Mouse (Mus musculus): ENCODE measurements around the gene 2010003K11Rik. TPM values are rescaled to one million over a fixed set of nuclear protein-coding genes. Genes with fewer than 3 reads are reported as not detected.

2010003K11Rik gene
- polyA plus RNA-seq, 1 experiment: not detected

GRCm38 (mm10) chr19:4536606-4537005 is 38.2 kb upstream of the 2010003K11Rik start:
- H3K27ac ChIP-seq (ENCODE audit: insufficient read depth, low read length): no peak overlapping the region
- 82% methylated on average over 3 of the region's 3 CpGs for WGBS
- H3K36me3 ChIP-seq (ENCODE audit: control insufficient read depth, insufficient read depth, low read length): no peaks in the 10 kb centered on the region
- H3K4me3 ChIP-seq (ENCODE audit: extremely low read depth, insufficient read depth, insufficient read length): no peak overlapping the region
- H3K27me3 ChIP-seq (ENCODE audit: control insufficient read depth, insufficient read depth, low read length): no peaks in the 10 kb centered on the region
- TF ChIP-seq CTCF (IDR thresholded peaks at IDR 0.05; ENCODE audit: extremely low read depth, insufficient read depth, insufficient read length, insufficient replicate concordance) (no peak), POLR2A (IDR thresholded peaks at IDR 0.05; ENCODE audit: low read depth, low read length) (no peak)
- DNase-seq (ENCODE audit: low read depth in 1 of 2, low spot score in 2 of 2): no peak
- no peaks in the 10 kb centered on the region for H3K4me1 ChIP-seq (ENCODE audit: control insufficient read depth, insufficient read depth, insufficient read length)

DNA sequence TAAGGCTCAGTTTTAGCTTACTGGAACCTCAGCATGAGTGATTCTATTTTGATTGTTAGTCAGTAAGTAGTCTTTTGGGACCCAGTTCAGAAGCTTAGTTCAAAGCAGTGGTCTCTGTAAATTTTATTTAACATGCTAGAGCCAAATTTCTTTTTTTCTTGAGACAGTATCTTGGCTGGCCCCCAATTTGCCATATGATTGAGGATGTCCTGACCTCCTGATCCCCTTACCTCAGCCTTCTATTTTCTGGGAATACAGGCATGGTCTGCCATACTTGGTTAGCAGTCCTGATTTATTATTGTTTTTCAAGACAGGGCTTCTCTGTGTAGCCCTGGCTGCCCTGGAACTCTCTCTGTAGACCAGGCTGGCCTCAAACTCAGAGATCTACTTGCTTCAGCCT is 37.5 kb upstream of the 2010003K11Rik start:
- H3K27ac ChIP-seq (ENCODE audit: insufficient read depth, low read length): no peak overlapping the region
- H3K36me3 ChIP-seq (ENCODE audit: control insufficient read depth, insufficient read depth, low read length): no peaks in the 10 kb centered on the region
- no peaks in the 10 kb centered on the region for H3K4me1 ChIP-seq (ENCODE audit: control insufficient read depth, insufficient read depth, insufficient read length)
- TF ChIP-seq CTCF (IDR thresholded peaks at IDR 0.05; ENCODE audit: extremely low read depth, insufficient read depth, insufficient read length, insufficient replicate concordance) (no peak), POLR2A (IDR thresholded peaks at IDR 0.05; ENCODE audit: low read depth, low read length) (no peak)
- H3K4me3 ChIP-seq (ENCODE audit: extremely low read depth, insufficient read depth, insufficient read length): no peak overlapping the region
- no peaks in the 10 kb centered on the region for H3K27me3 ChIP-seq (ENCODE audit: control insufficient read depth, insufficient read depth, low read length)
- no peak for DNase-seq (ENCODE audit: low read depth in 1 of 2, low spot score in 2 of 2)

DNA sequence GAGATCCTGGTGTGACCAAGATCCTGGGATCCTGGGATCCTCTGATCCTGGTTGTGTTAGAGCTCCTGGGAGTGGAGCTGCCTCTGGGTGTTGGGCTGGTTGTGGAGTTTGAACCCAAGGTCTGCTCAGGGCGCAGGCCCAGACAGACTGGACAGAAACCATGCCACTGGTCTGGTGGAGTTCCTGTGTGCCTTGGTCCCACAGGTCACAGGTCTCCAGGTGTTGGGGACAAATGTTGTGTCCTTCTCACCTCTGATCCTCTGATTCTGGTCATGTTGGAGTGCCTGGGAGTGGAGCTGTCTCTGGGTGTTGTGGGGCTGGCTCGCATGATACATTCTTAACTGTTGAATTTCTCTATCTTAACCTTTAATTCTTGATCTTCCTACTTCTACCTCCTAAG is 36.3 kb upstream of the 2010003K11Rik start:
- Histone ChIP-seq H3K36me3 (ENCODE audit: control insufficient read depth, insufficient read depth, low read length) (no peaks in the 10 kb centered on the region), H3K27ac (ENCODE audit: insufficient read depth, low read length) (no peak overlapping the region), H3K27me3 (ENCODE audit: control insufficient read depth, insufficient read depth, low read length) (no peaks in the 10 kb centered on the region), H3K4me1 (ENCODE audit: control insufficient read depth, insufficient read depth, insufficient read length) (no peaks in the 10 kb centered on the region), H3K4me3 (ENCODE audit: extremely low read depth, insufficient read depth, insufficient read length) (no peak overlapping the region)
- no peak for TF ChIP-seq CTCF (IDR thresholded peaks at IDR 0.05; ENCODE audit: extremely low read depth, insufficient read depth, insufficient read length, insufficient replicate concordance)
- no peak for TF ChIP-seq POLR2A (IDR thresholded peaks at IDR 0.05; ENCODE audit: low read depth, low read length)
- no peak for DNase-seq (ENCODE audit: low read depth in 1 of 2, low spot score in 2 of 2)
- WGBS: 94% methylated on average over 2 of the region's 2 CpGs

GRCm38 (mm10) chr19:4521426-4522050 is 23.2 kb upstream of the 2010003K11Rik start:
- no peak for DNase-seq (ENCODE audit: low read depth in 1 of 2, low spot score in 2 of 2)
- no peaks in the 10 kb centered on the region for H3K27me3 ChIP-seq (ENCODE audit: control insufficient read depth, insufficient read depth, low read length)
- TF ChIP-seq POLR2A (IDR thresholded peaks at IDR 0.05; ENCODE audit: low read depth, low read length): no peak
- no peak for TF ChIP-seq CTCF (IDR thresholded peaks at IDR 0.05; ENCODE audit: extremely low read depth, insufficient read depth, insufficient read length, insufficient replicate concordance)
- no peak overlapping the region for H3K27ac ChIP-seq (ENCODE audit: insufficient read depth, low read length)
- H3K36me3 ChIP-seq (ENCODE audit: control insufficient read depth, insufficient read depth, low read length): no peaks in the 10 kb centered on the region
- no peaks in the 10 kb centered on the region for H3K4me1 ChIP-seq (ENCODE audit: control insufficient read depth, insufficient read depth, insufficient read length)
- H3K4me3 ChIP-seq (ENCODE audit: extremely low read depth, insufficient read depth, insufficient read length): no peak overlapping the region
- WGBS: 87% methylated on average over 3 of the region's 3 CpGs

DNA sequence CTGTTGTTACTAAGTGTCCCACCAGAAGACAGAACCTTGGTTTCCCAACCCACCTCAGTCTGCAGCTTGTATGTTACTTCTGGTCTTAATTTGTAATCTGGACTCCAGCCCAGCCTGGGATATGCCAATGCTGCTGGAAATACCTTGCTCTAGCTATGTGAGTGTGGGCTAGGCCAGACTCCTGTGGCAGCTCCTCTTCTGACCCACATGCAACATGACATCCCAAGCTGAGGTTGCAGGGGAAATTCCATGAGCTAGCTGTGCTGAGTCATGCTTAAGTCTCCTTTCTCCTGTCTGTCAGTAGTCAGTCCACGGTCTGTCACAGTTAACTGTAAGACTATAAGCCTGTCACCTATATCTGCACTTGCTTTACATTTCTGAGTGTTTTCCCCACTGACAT is 19.1 kb upstream of the 2010003K11Rik start:
- no peaks in the 10 kb centered on the region for H3K27me3 ChIP-seq (ENCODE audit: control insufficient read depth, insufficient read depth, low read length)
- DNase-seq (ENCODE audit: low read depth in 1 of 2, low spot score in 2 of 2): no peak
- no peak for TF ChIP-seq POLR2A (IDR thresholded peaks at IDR 0.05; ENCODE audit: low read depth, low read length)
- TF ChIP-seq CTCF (IDR thresholded peaks at IDR 0.05; ENCODE audit: extremely low read depth, insufficient read depth, insufficient read length, insufficient replicate concordance): no peak
- H3K4me3 ChIP-seq (ENCODE audit: extremely low read depth, insufficient read depth, insufficient read length): no peak overlapping the region
- 74% methylated on average over 1 of the region's 1 CpGs for WGBS
- no peaks in the 10 kb centered on the region for H3K4me1 ChIP-seq (ENCODE audit: control insufficient read depth, insufficient read depth, insufficient read length)
- H3K36me3 ChIP-seq (ENCODE audit: control insufficient read depth, insufficient read depth, low read length): no peaks in the 10 kb centered on the region
- H3K27ac ChIP-seq (ENCODE audit: insufficient read depth, low read length): no peak overlapping the region

DNA sequence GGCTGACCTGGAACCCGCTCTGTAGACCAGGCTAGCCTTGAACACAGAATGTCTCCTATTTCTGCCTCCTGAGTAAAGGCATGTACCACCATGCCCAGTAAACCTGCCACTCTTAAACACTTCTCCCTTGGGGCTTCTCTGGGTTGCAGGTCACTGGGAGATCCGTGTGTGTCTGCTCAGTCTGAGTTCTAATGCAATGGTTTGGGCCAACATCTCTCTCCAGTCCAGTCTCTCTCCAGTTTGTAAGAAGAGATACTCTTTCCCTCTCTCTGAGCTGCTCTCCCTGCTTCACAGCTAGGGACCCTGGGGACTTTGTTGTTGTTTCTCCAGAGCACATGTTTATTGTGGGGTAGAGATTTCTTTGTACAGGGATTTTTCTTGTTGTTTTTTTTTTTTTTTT is 17.9 kb upstream of the 2010003K11Rik start:
- WGBS: 62% methylated on average over 2 of the region's 2 CpGs
- no peak for TF ChIP-seq CTCF (IDR thresholded peaks at IDR 0.05; ENCODE audit: extremely low read depth, insufficient read depth, insufficient read length, insufficient replicate concordance)
- no peak for TF ChIP-seq POLR2A (IDR thresholded peaks at IDR 0.05; ENCODE audit: low read depth, low read length)
- H3K4me3 ChIP-seq (ENCODE audit: extremely low read depth, insufficient read depth, insufficient read length): no peak overlapping the region
- no peak for DNase-seq (ENCODE audit: low read depth in 1 of 2, low spot score in 2 of 2)
- peaks cover 3% of the 10 kb centered on the region for H3K27me3 ChIP-seq (ENCODE audit: control insufficient read depth, insufficient read depth, low read length)
- no peaks in the 10 kb centered on the region for H3K4me1 ChIP-seq (ENCODE audit: control insufficient read depth, insufficient read depth, insufficient read length)
- no peak overlapping the region for H3K27ac ChIP-seq (ENCODE audit: insufficient read depth, low read length)
- H3K36me3 ChIP-seq (ENCODE audit: control insufficient read depth, insufficient read depth, low read length): no peaks in the 10 kb centered on the region

DNA sequence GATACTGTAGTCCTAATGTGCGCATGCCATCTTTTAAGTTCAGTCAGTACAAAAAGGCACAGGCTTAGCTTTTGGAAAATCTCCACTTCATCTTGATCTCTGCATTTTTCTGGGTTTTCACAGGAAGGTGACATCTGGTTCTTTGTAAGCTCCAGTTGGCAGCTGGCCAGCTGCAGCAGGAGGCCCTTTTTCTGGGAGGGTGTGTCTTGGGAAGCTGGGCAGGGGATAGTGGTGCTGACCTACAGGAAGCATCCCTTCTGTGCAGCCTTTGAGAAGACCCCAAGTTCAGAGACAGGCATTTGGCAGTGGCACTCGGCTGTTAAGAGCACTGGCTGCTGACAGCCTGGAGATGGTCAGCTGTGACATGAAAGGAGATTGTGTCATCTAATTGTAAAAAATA is 17.4 kb upstream of the 2010003K11Rik start:
- no peak for DNase-seq (ENCODE audit: low read depth in 1 of 2, low spot score in 2 of 2)
- no peaks in the 10 kb centered on the region for H3K36me3 ChIP-seq (ENCODE audit: control insufficient read depth, insufficient read depth, low read length)
- 82% methylated on average over 2 of the region's 2 CpGs for WGBS

More for the DNA sequence above, 17.4 kb upstream of the 2010003K11Rik start:
- no peaks in the 10 kb centered on the region for H3K4me1 ChIP-seq (ENCODE audit: control insufficient read depth, insufficient read depth, insufficient read length)
- H3K27ac ChIP-seq (ENCODE audit: insufficient read depth, low read length): no peak overlapping the region
- TF ChIP-seq POLR2A (IDR thresholded peaks at IDR 0.05; ENCODE audit: low read depth, low read length) (no peak), CTCF (IDR thresholded peaks at IDR 0.05; ENCODE audit: extremely low read depth, insufficient read depth, insufficient read length, insufficient replicate concordance) (no peak)
- peaks cover 6% of the 10 kb centered on the region for H3K27me3 ChIP-seq (ENCODE audit: control insufficient read depth, insufficient read depth, low read length)
- no peak overlapping the region for H3K4me3 ChIP-seq (ENCODE audit: extremely low read depth, insufficient read depth, insufficient read length)
